Mouse (Mus musculus): ENCODE data around the gene Hist2h2be. TPM values are rescaled to one million over a fixed set of nuclear protein-coding genes. Genes with fewer than 3 reads are reported as not detected.
"Not testable (repeated sequence)": the region's sequence is repeated elsewhere in the genome, so short reads cannot be mapped to it uniquely, and the experiment has no call there.

Gene Hist2h2be
- polyA plus RNA-seq, 1 experiment, result 7.7 TPM

DNA sequence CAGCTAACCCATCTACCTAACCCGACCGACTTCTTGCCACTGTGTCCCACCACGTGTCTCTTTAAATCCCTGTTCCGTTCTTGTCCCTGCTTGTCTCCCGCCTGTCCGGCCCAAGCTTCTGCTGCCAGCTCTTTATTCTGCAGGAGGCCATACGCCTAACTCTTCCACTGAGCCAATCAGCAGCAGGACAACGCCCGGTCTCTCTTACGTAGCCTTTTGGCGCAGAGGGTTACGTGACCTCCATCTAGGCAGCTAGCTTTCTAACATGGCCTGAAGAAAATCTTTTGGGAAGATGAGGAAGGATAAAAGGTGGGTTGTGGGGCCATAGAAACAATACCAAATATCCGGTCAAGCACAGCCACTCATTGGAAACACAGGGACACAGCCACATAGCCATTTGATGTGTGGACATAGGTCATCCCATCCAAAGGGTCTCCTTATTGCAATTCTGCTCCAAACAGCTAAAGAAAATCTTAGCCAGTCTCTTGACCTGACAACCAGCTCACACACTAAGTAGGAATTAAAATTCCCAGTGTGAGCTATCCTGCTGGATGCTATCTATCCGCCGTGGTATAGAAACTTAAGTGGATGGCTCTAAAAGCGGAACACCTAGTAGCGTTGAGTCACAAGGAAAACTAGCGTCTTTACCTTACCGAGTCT, 41.4 kb downstream of the Hist2h2be start:
- peak; percentile 68 for DNase-seq (ENCODE audit: low spot score)

GRCm38 (mm10) chr3:96262979-96263550, 42.1 kb downstream of the Hist2h2be start, which contains the start of gene Hist2h4:
Hist2h4 (minus strand) TSS chr3:96263311.
- DNase-seq (ENCODE audit: low spot score), result peak; percentile 88

DNA sequence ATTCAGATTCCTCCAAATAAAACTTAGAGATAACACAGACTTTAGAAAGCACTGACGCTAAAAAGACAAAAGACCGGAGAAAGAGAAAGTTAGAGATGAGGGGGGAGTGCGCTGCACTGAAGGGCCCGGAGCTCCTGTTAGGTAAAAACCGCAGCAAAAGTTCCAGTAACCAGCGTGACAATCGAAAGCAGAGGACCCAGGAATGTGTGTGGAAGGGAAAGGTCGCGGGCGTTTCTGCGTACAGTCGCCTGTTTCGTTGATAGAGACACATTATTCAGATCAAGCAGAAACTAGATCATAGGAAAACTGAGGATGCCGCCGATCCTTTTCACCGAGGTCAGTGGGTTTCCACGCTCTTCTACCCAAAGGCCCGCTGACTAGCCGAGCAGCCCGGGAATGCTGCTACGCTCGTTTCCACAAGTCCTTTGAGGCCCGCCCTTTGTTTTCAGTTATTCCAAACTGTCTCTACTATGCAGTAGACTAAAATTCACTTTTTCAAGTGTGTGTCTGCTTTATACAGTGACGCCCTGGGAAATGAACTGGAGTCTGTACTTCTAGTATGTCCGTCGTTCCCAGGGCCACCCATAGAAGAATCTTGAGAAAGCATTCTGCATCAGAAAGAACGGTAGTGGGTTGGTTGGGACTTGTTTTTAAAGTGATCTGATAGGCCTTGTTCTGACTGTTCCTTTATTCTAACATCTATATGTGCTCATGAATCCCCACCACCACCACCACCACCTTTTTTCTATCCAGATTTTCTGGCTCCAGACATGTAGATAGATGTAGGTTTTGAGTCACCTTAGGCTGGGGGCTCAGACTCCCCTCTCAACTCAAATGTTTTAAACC, 42.9 kb downstream of the Hist2h2be start:
- peak; percentile 42 for DNase-seq (ENCODE audit: low spot score)

DNA sequence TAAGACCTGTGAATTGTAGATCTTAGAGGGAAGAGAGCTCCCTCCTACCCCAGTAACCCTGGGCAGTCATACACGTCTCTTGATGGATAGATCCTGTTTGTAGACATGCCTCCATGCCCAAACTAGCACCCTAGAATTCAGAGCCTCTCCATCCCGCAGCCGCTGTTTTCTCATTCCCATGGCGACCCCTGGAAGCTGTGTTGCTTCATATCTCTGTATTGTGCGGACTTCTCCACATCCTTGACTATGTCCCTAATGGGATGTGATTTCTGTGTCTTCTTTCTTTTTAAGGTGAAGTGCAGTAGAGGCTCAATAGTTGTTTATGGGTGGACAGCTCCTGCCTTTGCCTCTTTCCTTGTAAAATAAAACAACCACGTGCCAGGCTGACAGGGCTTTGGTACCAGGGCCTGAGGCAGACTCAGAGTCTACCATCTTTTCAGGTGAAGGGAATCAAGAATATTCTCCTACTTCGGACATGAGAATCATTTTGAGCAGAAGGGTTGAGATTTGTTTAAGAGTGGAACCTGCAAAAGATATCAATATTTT, 43.6 kb downstream of the Hist2h2be start:
- no peak for DNase-seq (ENCODE audit: low spot score)

GRCm38 (mm10) chr3:96266132-96266710, 45.3 kb downstream of the Hist2h2be start:
- no peak for DNase-seq (ENCODE audit: low spot score)

GRCm38 (mm10) chr3:96267541-96267940, 46.6 kb downstream of the Hist2h2be start:
- no peak for DNase-seq (ENCODE audit: low spot score)

DNA sequence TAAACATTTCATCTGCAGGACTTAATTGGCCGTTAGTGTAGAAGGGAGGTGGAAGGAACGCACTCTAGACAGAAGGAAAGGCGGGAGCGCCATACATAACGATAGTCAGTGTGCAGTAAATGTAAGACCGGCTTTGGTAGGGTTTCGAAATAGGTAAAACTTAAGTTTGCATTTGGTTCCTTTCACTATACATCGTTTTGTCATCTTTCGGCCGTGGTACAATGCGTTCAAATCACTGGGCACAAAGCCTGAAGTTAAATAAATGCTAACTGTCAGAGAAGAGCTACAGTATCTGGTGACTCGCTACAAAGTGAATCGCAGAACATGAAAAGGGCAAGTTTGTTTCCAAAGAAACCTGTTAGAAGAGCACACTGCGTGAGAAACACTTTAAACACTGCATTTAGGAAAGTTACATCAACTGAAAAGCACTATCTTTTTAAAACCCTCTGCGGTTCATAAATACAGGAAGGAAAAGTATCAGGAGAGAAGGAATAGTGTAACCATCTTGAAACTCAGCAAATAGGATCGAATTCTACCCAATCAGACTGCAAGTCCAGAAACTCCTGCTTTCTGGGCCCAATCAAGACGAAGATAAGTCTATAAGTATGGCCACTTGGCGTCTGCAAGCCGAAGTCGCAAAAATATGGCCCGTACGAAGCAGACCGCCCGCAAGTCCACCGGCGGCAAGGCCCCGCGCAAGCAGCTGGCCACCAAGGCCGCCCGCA, 47.3 kb downstream of the Hist2h2be start, which contains the start of gene Hist2h3b:
Hist2h3b (plus strand) TSS at position 604 of the 725 bp plus-strand sequence.
- peak; percentile 71 for DNase-seq (ENCODE audit: low spot score)

GRCm38 (mm10) chr3:96268776-96269378, 48.0 kb downstream of the Hist2h2be start:
- not testable (repeated sequence) for DNase-seq (ENCODE audit: low spot score)

DNA sequence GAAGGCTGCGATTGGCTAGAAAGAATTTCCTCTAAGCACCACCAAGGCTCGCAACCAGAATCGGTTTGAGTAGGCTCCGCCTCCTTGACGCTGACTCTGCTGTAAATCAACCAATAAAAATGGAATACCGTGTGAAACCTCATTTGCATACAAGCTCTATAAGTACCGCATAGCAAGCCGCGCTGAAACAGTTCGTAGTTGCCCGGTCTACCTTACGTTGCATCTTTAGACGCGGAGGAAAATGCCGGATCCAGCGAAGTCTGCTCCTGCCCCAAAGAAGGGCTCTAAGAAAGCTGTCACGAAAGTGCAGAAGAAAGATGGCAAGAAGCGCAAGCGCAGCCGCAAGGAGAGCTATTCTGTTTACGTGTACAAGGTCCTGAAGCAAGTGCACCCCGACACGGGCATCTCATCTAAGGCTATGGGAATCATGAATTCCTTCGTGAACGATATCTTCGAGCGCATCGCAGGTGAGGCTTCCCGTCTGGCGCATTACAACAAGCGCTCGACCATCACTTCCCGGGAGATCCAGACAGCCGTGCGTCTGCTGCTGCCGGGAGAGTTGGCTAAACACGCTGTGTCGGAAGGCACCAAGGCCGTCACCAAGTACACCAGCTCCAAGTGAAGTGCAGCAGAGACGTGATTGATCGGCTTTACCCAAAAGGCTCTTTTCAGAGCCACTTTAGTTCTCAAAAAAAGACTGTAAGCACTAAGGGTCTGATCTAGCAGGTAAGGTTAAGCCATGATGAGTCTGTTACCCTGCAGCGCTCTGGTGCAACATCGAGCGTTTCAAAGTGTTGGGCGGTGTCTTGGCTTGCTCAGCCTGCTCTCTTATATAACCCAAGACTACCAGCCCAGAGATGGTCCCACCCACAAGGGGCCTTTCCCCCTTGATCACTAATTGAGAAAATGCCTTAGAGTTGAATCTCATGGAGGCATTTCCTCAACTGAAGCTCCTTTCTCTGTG, 48.9 kb downstream of the Hist2h2be start, which contains the start of gene Hist2h2bb:
Hist2h2bb (plus strand) TSS at position 242 of the 964 bp plus-strand sequence.
- peak; percentile 76 for DNase-seq (ENCODE audit: low spot score)

Other genes starting within 250 kb of the Hist2h2be start
- 196 and 224 TPM in 2 replicates for gene Plekho1, start 225.1 kb upstream of the Hist2h2be start, polyA plus RNA-seq (2012; rRNA removed)
- 15.3 and 20.3 TPM in 2 replicates for gene Vps45, start 162.7 kb upstream of the Hist2h2be start, polyA plus RNA-seq (2012; rRNA removed)
- 11.1 and 16.8 TPM in 2 replicates for gene Otud7b, start 116.6 kb upstream of the Hist2h2be start, polyA plus RNA-seq (2012; rRNA removed)
- gene Mtmr11, start 59.1 kb upstream of the Hist2h2be start, polyA plus RNA-seq (2012; rRNA removed), result 33.7 and 35.7 TPM in 2 replicates
- 48.6 and 52.3 TPM in 2 replicates for gene Sf3b4, start 48.8 kb upstream of the Hist2h2be start, polyA plus RNA-seq (2012; rRNA removed)
- 8.6 and 9.4 TPM in 2 replicates for gene Sv2a, start 40.0 kb upstream of the Hist2h2be start, polyA plus RNA-seq (2012; rRNA removed)
- gene Bola1, start 1.4 kb upstream of the Hist2h2be start, polyA plus RNA-seq (2012; rRNA removed), result 28.1 and 39.1 TPM in 2 replicates
- 0.60 and 0.74 TPM in 2 replicates for gene Hist2h2ab, start 1.3 kb upstream of the Hist2h2be start, polyA plus RNA-seq (2012; rRNA removed)
- gene Hist2h2ac, start 239 bp upstream of the Hist2h2be start, polyA plus RNA-seq (2012; rRNA removed), result 0.76 and 0.99 TPM in 2 replicates
- 8.6 and 14.3 TPM in 2 replicates for gene Hist2h3c2, start 18.0 kb downstream of the Hist2h2be start, polyA plus RNA-seq (2012; rRNA removed)
- 6.9 and 41.2 TPM in 2 replicates for gene Hist2h2aa2, start 19.2 kb downstream of the Hist2h2be start, polyA plus RNA-seq (2012; rRNA removed)
- gene Hist2h2aa1, start 24.4 kb downstream of the Hist2h2be start, polyA plus RNA-seq (2012; rRNA removed), result 140 and 149 TPM in 2 replicates
- not detected in 2 replicates for gene Hist2h3c1, start 25.6 kb downstream of the Hist2h2be start, polyA plus RNA-seq (2012; rRNA removed)
- gene Hist2h4, start 42.2 kb downstream of the Hist2h2be start, polyA plus RNA-seq (2012; rRNA removed), result 1.4 and 1.6 TPM in 2 replicates
- 1.9 and 3.2 TPM in 2 replicates for gene Hist2h3b, start 47.5 kb downstream of the Hist2h2be start, polyA plus RNA-seq (2012; rRNA removed)
- 0.69 TPM in 1 of 2 replicates, not detected in the other for gene Hist2h2bb, start 48.6 kb downstream of the Hist2h2be start, polyA plus RNA-seq (2012; rRNA removed)
- 4.9 and 5.6 TPM in 2 replicates for gene Fcgr1, start 72.8 kb downstream of the Hist2h2be start, polyA plus RNA-seq (2012; rRNA removed)
- 0.15 and 0.29 TPM in 2 replicates for gene BC107364, start 231.2 kb downstream of the Hist2h2be start, polyA plus RNA-seq (2012; rRNA removed)